Mouse (Mus musculus) CH12.LX (cell line): ENCODE results near the gene Ehmt2. TPM values are rescaled to one million over a fixed set of nuclear protein-coding genes. Genes with fewer than 3 reads are reported as not detected.

Experiments used
- DNase-seq: peaks from one replicate; pipeline ENCODE4 v3.0.0-alpha.2; 2013; ENCODE audit errors: extremely low read depth
- H3K27ac ChIP-seq: 2 replicates; pipeline ENCODE4 v1.5.1; 2012; ENCODE audit warnings: low read depth, mild to moderate bottlenecking, control low read depth, moderate library complexity; ENCODE audit not compliant: insufficient read depth
- H3K27me3 ChIP-seq: replicated peaks from 2 replicates; pipeline ENCODE3; 2012; ENCODE audit warnings: inconsistent platforms
- H3K36me3 ChIP-seq, 2 experiments: replicated peaks in 1 of 2; 2 replicates each; pipeline versions ENCODE3 to v1.6.1; 2012; ENCODE audit warnings: inconsistent platforms in 1 of 2, low read length in 1 of 2, mild to moderate bottlenecking in 1 of 2, mixed read lengths in 1 of 2, moderate library complexity in 1 of 2; ENCODE audit not compliant: control insufficient read depth in 1 of 2, insufficient read depth in 1 of 2
- H3K4me1 ChIP-seq, 2 experiments: 2 replicates each; pipeline ENCODE4 v1.6.1; 2012; ENCODE audit warnings: inconsistent platforms in 1 of 2, moderate library complexity in 1 of 2; ENCODE audit not compliant: insufficient read depth in 2 of 2, control insufficient read depth in 1 of 2
- H3K4me2 ChIP-seq: 2 replicates; pipeline ENCODE4 v1.6.1; 2012; ENCODE audit warnings: low read depth, mild to moderate bottlenecking, control low read depth; ENCODE audit not compliant: poor library complexity, insufficient read depth, severe bottlenecking
- H3K4me3 ChIP-seq, 3 experiments: fragments of 150-350 bp in 1 of 3; sonication (generic) in 1 of 3; replicated peaks in 1 of 3; 2 replicates each; pipeline versions ENCODE3 to v1.5.1; 2011 to 2012; ENCODE audit warnings: low read depth in 2 of 3, low read length in 2 of 3, mild to moderate bottlenecking in 2 of 3, moderate library complexity in 2 of 3, control low read depth in 1 of 3, improper control_type of control experiment in 1 of 3, inconsistent platforms in 1 of 3, mixed read lengths in 1 of 3; ENCODE audit not compliant: poor library complexity in 1 of 3
- H3K79me2 ChIP-seq: replicated peaks from 2 replicates; pipeline ENCODE4 v1.6.1; 2012; ENCODE audit warnings: mild to moderate bottlenecking, moderate library complexity; ENCODE audit not compliant: control insufficient read depth, poor library complexity, insufficient read depth, severe bottlenecking; ENCODE audit errors: extremely low read depth
- H3K9ac ChIP-seq: 2 replicates; pipeline ENCODE4 v1.6.1; 2012; ENCODE audit warnings: low read depth, mild to moderate bottlenecking, control low read depth, moderate library complexity; ENCODE audit not compliant: insufficient read depth
- H3K9me3 ChIP-seq: replicated peaks from 2 replicates; pipeline ENCODE3; 2012; ENCODE audit warnings: low read length, inconsistent platforms, mixed read lengths
- CHD1 ChIP-seq: IDR thresholded peaks from 2 replicates; pipeline ENCODE4 v1.6.1; 2012; ENCODE audit warnings: low read depth, low read length, improper control_type of control experiment, inconsistent platforms
- CHD2 ChIP-seq: IDR thresholded peaks from 2 replicates; pipeline ENCODE4 v1.6.1; 2011; ENCODE audit warnings: low read length, improper control_type of control experiment
- CTCF ChIP-seq, 2 experiments: IDR thresholded peaks in 1 of 2; conservative IDR thresholded peaks in 1 of 2; 2 replicates each; pipeline ENCODE4 v1.5.1; 2011 to 2012; ENCODE audit warnings: low read depth in 2 of 2, low read length in 2 of 2, improper control_type of control experiment in 1 of 2, inconsistent platforms in 1 of 2, mild to moderate bottlenecking in 1 of 2, moderate library complexity in 1 of 2
- E2F4 ChIP-seq: IDR thresholded peaks from 2 replicates; pipeline ENCODE4 v1.6.1; 2011; ENCODE audit warnings: low read depth, low read length, improper control_type of control experiment; ENCODE audit not compliant: insufficient replicate concordance
- ETS1 ChIP-seq: conservative IDR thresholded peaks from 2 replicates; pipeline ENCODE4 v1.6.1; 2012; ENCODE audit warnings: low read depth, mild to moderate bottlenecking, inconsistent platforms, low read length, improper control_type of control experiment, moderate library complexity
- GABPA ChIP-seq: IDR thresholded peaks from 2 replicates; pipeline ENCODE4 v1.6.1; 2012; ENCODE audit warnings: low read depth, low read length, improper control_type of control experiment, inconsistent platforms; ENCODE audit not compliant: insufficient replicate concordance
- HCFC1 ChIP-seq: IDR thresholded peaks from 2 replicates; pipeline ENCODE4 v1.6.1; 2012; ENCODE audit warnings: low read depth, mild to moderate bottlenecking, inconsistent platforms, low read length, improper control_type of control experiment
- JUN ChIP-seq: IDR thresholded peaks from 2 replicates; pipeline ENCODE4 v1.6.1; 2011; ENCODE audit warnings: low read depth, mild to moderate bottlenecking, low read length, improper control_type of control experiment, moderate library complexity; ENCODE audit not compliant: insufficient read depth
- JUND ChIP-seq: conservative IDR thresholded peaks from 2 replicates; pipeline ENCODE4 v1.6.1; 2011; ENCODE audit warnings: low read depth, low read length, improper control_type of control experiment
- KAT2A ChIP-seq: IDR thresholded peaks from 2 replicates; pipeline ENCODE4 v1.6.1; 2012; ENCODE audit warnings: low read length, improper control_type of control experiment, inconsistent platforms; ENCODE audit not compliant: insufficient replicate concordance
- MAFK ChIP-seq: IDR thresholded peaks from 2 replicates; pipeline ENCODE4 v1.6.1; 2011; ENCODE audit warnings: low read length, improper control_type of control experiment; ENCODE audit not compliant: insufficient replicate concordance
- MAX ChIP-seq: IDR thresholded peaks from 2 replicates; pipeline ENCODE4 v1.6.1; 2011; ENCODE audit warnings: low read length, improper control_type of control experiment
- MAZ ChIP-seq: IDR thresholded peaks from 2 replicates; pipeline ENCODE4 v1.6.1; 2012; ENCODE audit warnings: low read depth, mild to moderate bottlenecking, inconsistent platforms, low read length, improper control_type of control experiment, moderate library complexity
- MEF2A ChIP-seq: IDR thresholded peaks from 2 replicates; pipeline ENCODE4 v1.6.1; 2014; ENCODE audit warnings: low read depth, mild to moderate bottlenecking, inconsistent platforms, low read length, improper control_type of control experiment, borderline replicate concordance
- MXI1 ChIP-seq: IDR thresholded peaks from 2 replicates; pipeline ENCODE4 v1.6.1; 2011; ENCODE audit warnings: mild to moderate bottlenecking, low read depth, low read length, improper control_type of control experiment
- NELFE ChIP-seq: IDR thresholded peaks from 2 replicates; pipeline ENCODE4 v1.6.1; 2011; ENCODE audit warnings: low read depth, low read length, improper control_type of control experiment
- NRF1 ChIP-seq: IDR thresholded peaks from 2 replicates; pipeline ENCODE4 v1.6.1; 2014; ENCODE audit warnings: low read depth, mild to moderate bottlenecking, inconsistent platforms, low read length, improper control_type of control experiment, moderate library complexity
- PAX5 ChIP-seq: IDR thresholded peaks from 2 replicates; pipeline ENCODE4 v1.6.1; 2012; ENCODE audit warnings: low read length, inconsistent platforms, mixed read lengths
- POLR2AphosphoS2 ChIP-seq: IDR thresholded peaks from 2 replicates; pipeline ENCODE4 v1.6.1; 2011; ENCODE audit warnings: low read depth, low read length, improper control_type of control experiment
- RAD21 ChIP-seq: IDR thresholded peaks from 2 replicates; pipeline ENCODE4 v1.6.1; 2011; ENCODE audit warnings: low read depth, mild to moderate bottlenecking, low read length, improper control_type of control experiment, moderate library complexity
- RCOR1 ChIP-seq: conservative IDR thresholded peaks from 2 replicates; pipeline ENCODE4 v1.6.1; 2012; ENCODE audit warnings: low read depth, mild to moderate bottlenecking, inconsistent platforms, low read length, improper control_type of control experiment
- SMC3 ChIP-seq: IDR thresholded peaks from 2 replicates; pipeline ENCODE4 v1.6.1; 2011; ENCODE audit warnings: low read depth, low read length, improper control_type of control experiment
- USF2 ChIP-seq: conservative IDR thresholded peaks from 2 replicates; pipeline ENCODE4 v1.6.1; 2011; ENCODE audit warnings: low read depth, low read length, improper control_type of control experiment
- ZNF384 ChIP-seq: IDR thresholded peaks from 2 replicates; pipeline ENCODE4 v1.6.1; 2012; ENCODE audit warnings: low read depth, low read length, improper control_type of control experiment, inconsistent platforms
- dilution Hi-C: fragments of 300-500 bp; cut with MboI; formaldehyde crosslinking; loops from 2 replicates; pipeline ENCODE4 v1.14.3; 2020; ENCODE audit warnings: low sequenced_read_pairs; ENCODE audit not compliant: extremely low pct_unique_long_range_greater_than_20kb, extremely low pct_ligation_motif_present
- in situ Hi-C: fragments of 300-500 bp; cut with MboI; formaldehyde crosslinking; loops from 3 replicates; pipeline ENCODE4 v1.14.3; 2019; ENCODE audit warnings: low sequenced_read_pairs, low pct_ligation_motif_present, low pct_unique_long_range_greater_than_20kb, mixed read lengths
- polyA plus RNA-seq: library from polyadenylated mRNA; unstranded; fragments of >175 nt; gene quantifications from 2 replicates; pipeline ENCODE4 v1.2.1, GENCODE M21; 2012; ENCODE audit warnings: low read depth; ENCODE audit not compliant: insufficient read length
- total RNA-seq, 2 experiments: library from RNA; depleted of rRNA; stranded (reverse); fragments of 300-350 nt in 1 of 2; fragments of >200 nt in 1 of 2; gene quantifications; 2 replicates each; pipeline ENCODE4 v1.2.3; 2012 to 2014

Gene Ehmt2
- total and polyA plus RNA-seq, 3 experiments: 73.5 to 150 (median 113) TPM

DNA sequence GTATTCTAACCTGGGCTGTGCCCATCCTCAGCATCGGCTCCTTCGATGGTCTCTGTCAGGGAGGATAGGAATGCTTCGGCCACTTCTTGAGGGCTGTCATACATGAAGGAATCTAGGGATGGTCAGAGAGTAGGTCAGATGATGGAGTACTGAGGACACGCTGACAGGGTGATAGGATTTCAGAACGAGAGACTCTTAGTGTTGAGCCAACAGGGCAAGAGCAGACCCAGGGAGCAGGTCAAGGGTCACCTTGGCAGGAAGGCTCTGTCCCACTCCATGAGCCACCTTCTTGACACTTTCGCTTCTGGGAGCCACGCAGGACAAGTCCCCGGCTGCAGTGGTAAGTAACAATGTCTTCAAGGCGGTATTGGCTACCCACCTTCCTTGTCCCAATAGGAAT, 37.8 kb upstream of the Ehmt2 start:
- dilution Hi-C loops: no loop called here
- H3K36me3 ChIP-seq: peaks cover 19 to 46% of the 10 kb centered on the region in 2 experiments
- no peaks in the 10 kb centered on the region for H3K79me2 ChIP-seq
- no peaks in the 10 kb centered on the region for H3K27me3 ChIP-seq
- TF ChIP-seq JUN (no peak), E2F4 (no peak), ZNF384 (no peak), MEF2A (no peak), JUND (no peak), MAZ (no peak), HCFC1 (no peak), MXI1 (no peak), USF2 (no peak), PAX5 (no peak), NELFE (no peak), CHD2 (no peak), KAT2A (no peak), ETS1 (no peak), NRF1 (no peak)
- H3K27ac ChIP-seq: no peak overlapping the region
- H3K9me3 ChIP-seq: no peaks in the 10 kb centered on the region
- H3K4me3 ChIP-seq: no peak overlapping the region
- H3K9ac ChIP-seq: no peak overlapping the region
- no peak overlapping the region for H3K4me2 ChIP-seq
- in situ Hi-C loops: no loop called here
- no peak for DNase-seq
- H3K4me1 ChIP-seq: peaks cover 5 to 35% of the 10 kb centered on the region in 2 experiments; a peak in 3 of 4 replicates

DNA sequence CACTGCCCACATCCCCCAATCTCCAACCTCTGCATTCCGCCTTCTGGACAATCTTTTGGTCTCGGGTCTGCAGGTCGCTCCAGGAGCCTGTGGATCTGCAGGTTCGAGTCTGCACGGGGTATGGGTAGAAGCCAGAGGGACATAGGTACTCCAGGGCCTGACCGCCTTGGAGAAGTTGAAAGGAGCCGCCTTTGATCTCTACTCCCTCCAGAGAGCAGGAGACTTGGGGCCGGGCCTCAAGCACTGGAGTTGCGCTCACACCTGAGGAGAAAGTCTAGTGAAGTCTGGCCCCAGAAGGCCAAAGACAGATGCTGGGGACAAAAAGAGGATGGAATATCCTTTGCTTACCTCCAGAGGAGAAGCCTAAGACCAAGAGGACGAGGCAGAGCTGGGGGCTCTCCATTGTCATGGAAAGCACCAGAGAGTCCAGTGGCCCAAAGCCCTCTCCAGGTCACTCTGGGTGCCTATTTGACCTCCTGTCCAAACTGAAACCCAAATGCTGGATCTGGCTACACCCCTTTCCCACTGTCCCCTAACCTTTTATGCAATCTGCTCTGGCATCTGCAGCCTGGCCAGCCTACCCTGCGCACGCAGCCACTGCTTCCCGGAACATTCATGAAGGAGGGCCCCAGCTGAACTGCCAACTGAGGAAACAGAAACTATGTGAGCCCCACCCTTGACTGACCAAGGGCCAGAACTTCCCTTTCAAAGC, 36.4 kb upstream of the Ehmt2 start:
- Histone ChIP-seq H3K4me2 (no peak overlapping the region), H3K9me3 (no peaks in the 10 kb centered on the region), H3K79me2 (no peaks in the 10 kb centered on the region), H3K27ac (no peak overlapping the region), H3K4me3 (no peak overlapping the region), H3K36me3 (peaks cover 7 to 32% of the 10 kb centered on the region in 2 experiments), H3K9ac (no peak overlapping the region), H3K27me3 (no peaks in the 10 kb centered on the region), H3K4me1 (peaks cover 5 to 46% of the 10 kb centered on the region in 2 experiments; a peak in 3 of 4 replicates)
- dilution Hi-C loops (no loop called here), in situ Hi-C loops (no loop called here)
- TF ChIP-seq ZNF384 (no peak), ETS1 (no peak), HCFC1 (no peak), KAT2A (no peak), GABPA (no peak), SMC3 (no peak), POLR2AphosphoS2 (no peak), RAD21 (no peak), CHD1 (no peak), RCOR1 (no peak), CTCF (conservative IDR thresholded peaks at IDR 0.05 in 1 of 2, IDR thresholded peaks at IDR 0.05 in 1 of 2; ENCODE audit: low read depth in 2 of 2, low read length in 2 of 2) (no peak), MAFK (no peak), MAX (no peak)
- DNase-seq: no peak
